Mouse (Mus musculus) adrenal gland, adult 8-10 months (tissue): ENCODE data around the gene Rpe65. TPM values are rescaled to one million over a fixed set of nuclear protein-coding genes. Genes with fewer than 3 reads are reported as not detected.

Source experiments
- DNase-seq: peaks from one replicate; pipeline ENCODE4 v3.0.0; 2022
- total RNA-seq, 4 experiments: library from RNA; stranded (reverse); gene quantifications; 2 replicates each; pipeline ENCODE4 v1.2.4; 2022

The Rpe65 gene
- not detected for total RNA-seq

DNA sequence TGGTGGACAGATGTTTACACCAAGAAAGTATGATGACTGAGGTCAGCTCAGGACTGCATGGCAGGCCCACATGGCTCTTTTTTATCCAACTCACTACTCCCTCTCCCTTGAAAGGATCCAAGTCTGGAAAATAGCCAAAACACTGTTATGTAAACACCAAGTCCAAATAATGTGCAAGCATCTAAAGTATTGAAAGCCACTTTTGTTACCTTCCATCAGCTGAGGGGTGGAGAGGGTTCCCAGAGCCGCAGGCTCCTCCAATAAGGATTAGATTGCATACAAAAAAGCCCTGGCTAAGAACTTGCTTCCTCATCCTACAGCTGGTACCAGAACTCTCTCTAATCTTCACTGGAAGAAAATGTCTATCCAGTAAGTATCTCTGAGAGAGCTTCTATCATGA, at the start of gene Rpe65:
Gene Rpe65, plus strand, starts transcription at position 301 of the 400 bp plus-strand sequence.
- DNase-seq = no peak

DNA sequence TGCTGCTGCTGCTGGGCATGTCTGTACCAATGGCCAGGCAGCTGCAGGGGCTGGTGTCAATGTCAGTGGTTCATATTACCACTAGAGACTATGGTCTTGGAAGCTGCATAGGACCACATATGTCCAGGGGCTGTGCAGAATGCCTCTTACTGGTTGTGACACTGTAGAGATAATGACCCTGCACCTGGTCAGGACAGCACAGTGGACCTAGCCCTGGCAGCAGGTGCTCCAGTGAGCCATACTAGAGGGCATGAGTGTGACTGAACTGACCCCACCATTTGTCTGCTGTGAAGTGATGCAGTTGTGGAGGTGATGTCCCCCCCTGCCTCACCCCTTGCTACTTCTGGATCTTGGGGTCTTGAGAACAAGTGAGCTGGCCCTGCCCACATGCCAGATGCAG, 48.8 kb upstream of the Rpe65 start:
- DNase-seq = no peak

DNA sequence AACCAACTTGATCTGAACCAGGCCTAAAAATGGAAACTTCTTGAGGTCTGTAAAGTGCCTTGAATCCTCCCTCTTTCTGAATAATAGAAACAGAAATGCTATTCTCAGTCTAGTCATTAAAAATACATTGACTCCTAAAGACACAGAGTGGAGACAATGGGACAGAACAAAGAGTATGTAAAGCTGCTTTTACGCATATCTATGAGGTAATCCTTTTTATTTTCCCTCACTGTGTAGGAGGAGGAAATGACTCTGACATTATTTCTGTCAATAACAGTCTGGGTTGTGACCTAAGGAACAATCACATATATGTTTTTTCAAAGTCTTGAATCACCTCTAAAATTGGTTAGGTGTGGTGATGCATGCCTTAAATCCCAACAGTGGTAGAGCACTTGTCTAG, 16.0 kb downstream of the Rpe65 start:
- DNase-seq = no peak

DNA sequence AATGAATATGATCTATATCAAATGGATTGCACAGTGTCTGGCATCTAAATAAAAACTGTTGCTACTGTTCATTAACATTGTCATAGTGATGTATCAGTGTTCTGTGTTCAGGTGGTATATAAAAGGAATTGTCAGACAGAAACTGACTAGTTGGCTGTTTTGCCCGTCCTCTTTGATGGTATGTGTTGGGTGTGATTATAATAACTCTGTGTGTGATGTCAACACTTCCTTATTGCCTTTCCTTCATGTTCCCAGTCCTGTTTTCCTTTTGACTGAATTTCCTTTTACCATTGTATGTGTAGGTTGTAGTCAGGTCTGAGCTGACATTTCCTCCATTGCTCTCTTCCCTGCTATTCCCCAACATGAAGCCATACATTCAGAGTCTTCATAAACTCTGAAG, 22.1 kb downstream of the Rpe65 start:
- no peak for DNase-seq

DNA sequence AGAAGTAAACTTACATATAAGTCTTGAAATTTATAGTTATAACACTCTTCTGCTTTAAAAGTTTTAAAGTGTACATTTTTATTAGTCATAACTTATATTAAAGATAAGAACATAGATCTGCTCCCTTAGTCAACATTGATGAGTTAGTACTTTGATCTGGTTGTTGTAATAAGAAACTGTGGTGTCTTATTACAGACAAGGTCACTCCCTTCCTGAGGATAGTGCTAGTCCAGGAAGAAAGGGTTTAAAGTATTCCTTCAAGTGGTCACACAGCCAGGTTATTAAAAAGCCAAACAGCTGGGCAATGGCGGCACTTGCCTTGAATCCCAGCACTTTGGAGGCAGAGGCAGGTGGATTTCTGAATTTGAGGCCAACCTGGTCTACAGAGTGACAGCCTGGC, 25.0 kb downstream of the Rpe65 start:
- DNase-seq = no peak

DNA sequence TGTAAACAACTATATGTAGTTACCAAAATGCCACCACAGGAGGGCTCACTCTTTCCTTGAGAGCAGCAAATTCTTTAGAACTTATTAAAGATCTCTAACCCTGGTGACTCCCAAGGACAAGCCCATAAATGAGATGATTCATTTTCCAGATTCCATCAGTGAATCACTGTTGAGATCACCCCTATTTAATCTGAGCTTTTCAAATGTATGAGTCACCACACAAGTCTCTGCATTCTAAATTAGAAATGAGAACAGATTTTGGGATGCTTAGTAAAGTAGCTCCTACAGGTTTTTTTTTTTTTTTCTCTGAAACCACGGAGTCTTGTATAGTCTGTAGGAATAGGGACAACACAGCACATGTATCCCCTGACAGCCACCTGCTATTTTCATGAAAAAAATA, 61.8 kb downstream of the Rpe65 start:
- DNase-seq = no peak

DNA sequence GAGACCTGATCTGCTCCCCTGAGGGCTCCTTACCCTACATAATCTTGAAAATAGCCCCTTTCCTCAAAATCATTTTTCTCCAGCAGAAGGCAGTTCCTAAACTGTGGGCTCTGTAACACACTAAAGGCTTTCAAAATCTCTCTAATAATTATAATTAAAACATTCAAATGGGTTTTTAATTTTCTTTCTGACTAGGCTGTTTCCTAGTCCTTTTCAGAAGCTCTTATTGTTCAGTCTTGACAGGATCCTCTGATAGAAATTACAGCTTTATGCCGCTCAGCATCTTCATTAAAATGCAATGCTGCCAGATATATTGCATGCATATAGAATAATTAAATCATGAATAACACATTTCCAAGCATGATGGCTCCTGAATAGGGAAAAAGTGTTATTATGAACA, 64.4 kb downstream of the Rpe65 start:
- DNase-seq = no peak

Other genes with a start within 250 kb of the Rpe65 start
- under 1 TPM; 0.17 to 0.99 (median 0.62) TPM for gene Depdc1a, start 103.7 kb upstream of the Rpe65 start, total RNA-seq
- 10 to 100 TPM; 60.3 to 96.7 (median 84.5) TPM for gene Wls, start 240.5 kb downstream of the Rpe65 start, total RNA-seq